Mouse (Mus musculus) left cerebral cortex, adult 9 months (tissue): ENCODE measurements at regions not wholly inside any gene's neighbourhood (a gene's known extent, or its start where the extent isn't known, plus 50 kb on each side); places are given as distances from the start of the nearest gene placed in this dataset.
"Not testable (repeated sequence)": the region's sequence is repeated elsewhere in the genome, so short reads cannot be mapped to it uniquely, and the experiment has no call there.

Experiments used
- DNase-seq, 2 experiments: peaks; one replicate each; pipeline ENCODE4 v3.0.0; 2022; ENCODE audit warnings: low spot score in 2 of 2

- DNase-seq = no peak
These were observed 76.7 kb upstream of the Try4 start for GRCm38 (mm10) chr6:41225382-41225781.

- DNase-seq = no peak
These were observed 83.7 kb upstream of the Try4 start for GRCm38 (mm10) chr6:41218415-41218814.

- DNase-seq = no peak
These were observed 86.2 kb upstream of the Try4 start for GRCm38 (mm10) chr6:41215857-41216256.

GRCm38 (mm10) chr6:41205864-41206263, 96.2 kb upstream of the Try4 start:
- no peak for DNase-seq

- no peak for DNase-seq
These were observed 99.2 kb upstream of the Try4 start for GRCm38 (mm10) chr6:41202882-41203281.

- DNase-seq = no peak
These were observed 99.8 kb upstream of the Try4 start for GRCm38 (mm10) chr6:41202302-41202701.

- DNase-seq = no peak
These were observed 107.6 kb upstream of the Try4 start for GRCm38 (mm10) chr6:41194464-41194863.

- no peak for DNase-seq
These were observed 110.2 kb upstream of the Try4 start for GRCm38 (mm10) chr6:41191734-41192326.

- DNase-seq = no peak
These were observed 113.2 kb upstream of the Try4 start for GRCm38 (mm10) chr6:41188910-41189309.

- DNase-seq = no peak
These were observed 114.1 kb upstream of the Try4 start for GRCm38 (mm10) chr6:41187966-41188365.

- DNase-seq = no peak
These were observed 123.2 kb upstream of the Try4 start for GRCm38 (mm10) chr6:41178896-41179295.

GRCm38 (mm10) chr6:41178019-41178418, 124.0 kb upstream of the Try4 start:
- DNase-seq = no peak

GRCm38 (mm10) chr6:41177152-41177551, 124.9 kb upstream of the Try4 start:
- DNase-seq = no peak

- DNase-seq = no peak
These were observed 126.0 kb upstream of the Try4 start for GRCm38 (mm10) chr6:41176034-41176433.

- DNase-seq = no peak
These were observed 128.2 kb upstream of the 2210010C04Rik start for GRCm38 (mm10) chr6:41163491-41163890.

- DNase-seq = no peak
These were observed 126.4 kb upstream of the 2210010C04Rik start for GRCm38 (mm10) chr6:41161693-41162092.

- DNase-seq = no peak
These were observed 116.8 kb upstream of the 2210010C04Rik start for GRCm38 (mm10) chr6:41152101-41152500.

GRCm38 (mm10) chr6:41151542-41151941, 116.2 kb upstream of the 2210010C04Rik start:
- DNase-seq = no peak

- DNase-seq = no peak
These were observed 105.6 kb upstream of the 2210010C04Rik start for GRCm38 (mm10) chr6:41140916-41141315.

- not testable (repeated sequence) for DNase-seq
These were observed 102.1 kb upstream of the 2210010C04Rik start for GRCm38 (mm10) chr6:41137401-41137777.

- DNase-seq = peak in 1 of 2 experiments; percentile 46
These were observed 101.5 kb upstream of the 2210010C04Rik start for GRCm38 (mm10) chr6:41136717-41137400.

GRCm38 (mm10) chr6:41135160-41135559, 99.9 kb upstream of the 2210010C04Rik start:
- DNase-seq = no peak

- DNase-seq = no peak
These were observed 94.6 kb upstream of the 2210010C04Rik start for GRCm38 (mm10) chr6:41129906-41130305.

GRCm38 (mm10) chr6:41127816-41128215, 92.5 kb upstream of the 2210010C04Rik start:
- DNase-seq = no peak
